Mouse (Mus musculus): ENCODE data around the gene Bnc2. TPM values are rescaled to one million over a fixed set of nuclear protein-coding genes. Genes with fewer than 3 reads are reported as not detected.
A peak's percentile ranks its signal among the peaks of the same experiment; 100 is the strongest.

Gene Bnc2
- polyA plus RNA-seq, 1 experiment, result 4.5 TPM

- TF ChIP-seq FOSL1 (IDR thresholded peaks at IDR 0.05; ENCODE audit: insufficient read depth, low read length, poor library complexity, severe bottlenecking), result no peak
- peak; percentile 72 for TF ChIP-seq MYOD1 (IDR thresholded peaks at IDR 0.05; ENCODE audit: control insufficient read depth, insufficient read length, low read depth)
- TF ChIP-seq MAX (IDR thresholded peaks at IDR 0.05), result peak; percentile 31
- peak; percentile 72 for TF ChIP-seq USF1 (IDR thresholded peaks at IDR 0.05; ENCODE audit: low read depth)
- TF ChIP-seq CEBPB (IDR thresholded peaks at IDR 0.05; ENCODE audit: low read depth), result no peak
- TF ChIP-seq CTCF (IDR thresholded peaks at IDR 0.05; ENCODE audit: control insufficient read depth, insufficient read depth, insufficient read length), result no peak
- TF ChIP-seq MYOG (IDR thresholded peaks at IDR 0.05; ENCODE audit: control insufficient read depth, extremely low read depth, insufficient read length), result no peak
- no peak overlapping the region for H3K4me3 ChIP-seq (ENCODE audit: insufficient read depth, poor library complexity, severe bottlenecking)
- H3K79me2 ChIP-seq (ENCODE audit: control insufficient read depth, insufficient read depth), result no peaks in the 10 kb centered on the region
- H3K79me3 ChIP-seq (ENCODE audit: low read depth), result no peaks in the 10 kb centered on the region
- H3ac ChIP-seq (ENCODE audit: control insufficient read depth, insufficient read length, low read depth), result no peak overlapping the region
- H3K36me3 ChIP-seq (ENCODE audit: control insufficient read depth, insufficient read depth), result no peaks in the 10 kb centered on the region
- no peaks in the 10 kb centered on the region for H3K27me3 ChIP-seq (ENCODE audit: control insufficient read depth, insufficient read depth, insufficient read length)
Observed at GRCm38 (mm10) chr4:84457512-84458217, 217.4 kb downstream of the Bnc2 start.

- Histone ChIP-seq H3ac (ENCODE audit: control insufficient read depth, insufficient read length, low read depth) (no peak overlapping the region), H3K27me3 (ENCODE audit: control insufficient read depth, insufficient read depth, insufficient read length) (no peaks in the 10 kb centered on the region), H3K79me2 (ENCODE audit: control insufficient read depth, insufficient read depth) (no peaks in the 10 kb centered on the region), H3K4me3 (ENCODE audit: insufficient read depth, poor library complexity, severe bottlenecking) (no peak overlapping the region), H3K36me3 (ENCODE audit: control insufficient read depth, insufficient read depth) (no peaks in the 10 kb centered on the region), H3K79me3 (ENCODE audit: low read depth) (no peaks in the 10 kb centered on the region)
- TF ChIP-seq MYOG (IDR thresholded peaks at IDR 0.05; ENCODE audit: control insufficient read depth, extremely low read depth, insufficient read length) (no peak), CTCF (IDR thresholded peaks at IDR 0.05; ENCODE audit: control insufficient read depth, insufficient read depth, insufficient read length) (no peak), FOSL1 (IDR thresholded peaks at IDR 0.05; ENCODE audit: insufficient read depth, low read length, poor library complexity, severe bottlenecking) (no peak), MAX (IDR thresholded peaks at IDR 0.05) (no peak), USF1 (IDR thresholded peaks at IDR 0.05; ENCODE audit: low read depth) (no peak), CEBPB (IDR thresholded peaks at IDR 0.05; ENCODE audit: low read depth) (no peak), MYOD1 (IDR thresholded peaks at IDR 0.05; ENCODE audit: control insufficient read depth, insufficient read length, low read depth) (no peak)
Observed at GRCm38 (mm10) chr4:84456853-84457249, 218.2 kb downstream of the Bnc2 start.

GRCm38 (mm10) chr4:84456198-84456852 lies 218.8 kb downstream of the Bnc2 start:
- Histone ChIP-seq H3ac (ENCODE audit: control insufficient read depth, insufficient read length, low read depth) (no peak overlapping the region), H3K79me2 (ENCODE audit: control insufficient read depth, insufficient read depth) (no peaks in the 10 kb centered on the region), H3K27me3 (ENCODE audit: control insufficient read depth, insufficient read depth, insufficient read length) (no peaks in the 10 kb centered on the region), H3K4me3 (ENCODE audit: insufficient read depth, poor library complexity, severe bottlenecking) (no peak overlapping the region), H3K79me3 (ENCODE audit: low read depth) (no peaks in the 10 kb centered on the region), H3K36me3 (ENCODE audit: control insufficient read depth, insufficient read depth) (no peaks in the 10 kb centered on the region)
- TF ChIP-seq FOSL1 (IDR thresholded peaks at IDR 0.05; ENCODE audit: insufficient read depth, low read length, poor library complexity, severe bottlenecking) (no peak), USF1 (IDR thresholded peaks at IDR 0.05; ENCODE audit: low read depth) (no peak), MAX (IDR thresholded peaks at IDR 0.05) (no peak), CEBPB (IDR thresholded peaks at IDR 0.05; ENCODE audit: low read depth) (no peak), MYOD1 (IDR thresholded peaks at IDR 0.05; ENCODE audit: control insufficient read depth, insufficient read length, low read depth) (no peak), MYOG (IDR thresholded peaks at IDR 0.05; ENCODE audit: control insufficient read depth, extremely low read depth, insufficient read length) (no peak), CTCF (IDR thresholded peaks at IDR 0.05; ENCODE audit: control insufficient read depth, insufficient read depth, insufficient read length) (no peak)

DNA sequence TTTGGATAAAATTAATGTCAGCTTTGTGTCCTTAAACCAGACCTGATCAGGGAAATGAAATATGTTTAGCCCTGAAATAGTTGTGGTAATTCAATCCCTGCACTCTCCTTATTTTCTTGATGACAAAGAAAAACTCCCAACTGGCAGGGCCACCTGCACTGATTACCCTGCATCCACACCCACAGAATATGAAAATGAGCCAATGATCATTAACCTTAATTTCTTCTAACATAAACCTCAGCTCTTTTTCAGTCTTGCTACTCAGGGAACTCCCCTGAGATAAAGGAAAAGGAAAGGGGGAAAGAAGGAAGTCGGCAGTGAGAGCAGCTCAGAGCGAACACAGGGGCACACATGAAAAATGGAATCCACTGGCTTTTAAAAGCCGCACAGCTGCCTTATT lies 220.6 kb downstream of the Bnc2 start:
- TF ChIP-seq USF1 (IDR thresholded peaks at IDR 0.05; ENCODE audit: low read depth) (no peak), CEBPB (IDR thresholded peaks at IDR 0.05; ENCODE audit: low read depth) (no peak), FOSL1 (IDR thresholded peaks at IDR 0.05; ENCODE audit: insufficient read depth, low read length, poor library complexity, severe bottlenecking) (no peak), MYOD1 (IDR thresholded peaks at IDR 0.05; ENCODE audit: control insufficient read depth, insufficient read length, low read depth) (no peak), MYOG (IDR thresholded peaks at IDR 0.05; ENCODE audit: control insufficient read depth, extremely low read depth, insufficient read length) (no peak), CTCF (IDR thresholded peaks at IDR 0.05; ENCODE audit: control insufficient read depth, insufficient read depth, insufficient read length) (no peak), MAX (IDR thresholded peaks at IDR 0.05) (no peak)
- H3K27me3 ChIP-seq (ENCODE audit: control insufficient read depth, insufficient read depth, insufficient read length), result no peaks in the 10 kb centered on the region

DNA sequence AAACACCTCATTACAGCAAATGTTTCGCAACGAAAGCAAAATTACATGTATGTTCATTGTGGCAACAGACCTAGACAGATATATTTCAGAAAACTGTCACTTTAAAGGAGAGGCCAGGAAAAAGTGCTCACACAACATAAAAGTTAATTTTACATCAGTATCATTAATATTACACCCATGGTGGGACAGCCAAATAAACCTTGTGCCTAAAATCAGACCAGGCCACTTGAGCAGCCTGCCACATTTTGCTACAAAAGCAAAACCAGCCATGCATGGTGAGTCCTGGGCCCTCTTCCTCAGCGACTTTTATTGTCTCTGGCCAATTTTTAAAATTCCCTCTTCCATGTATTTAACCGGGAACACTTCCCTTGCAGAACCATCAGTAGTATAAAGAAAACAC lies 221.5 kb downstream of the Bnc2 start:
- Histone ChIP-seq H3K79me3 (ENCODE audit: low read depth) (no peaks in the 10 kb centered on the region), H3K4me3 (ENCODE audit: insufficient read depth, poor library complexity, severe bottlenecking) (no peak overlapping the region), H3K79me2 (ENCODE audit: control insufficient read depth, insufficient read depth) (no peaks in the 10 kb centered on the region), H3ac (ENCODE audit: control insufficient read depth, insufficient read length, low read depth) (no peak overlapping the region), H3K27me3 (ENCODE audit: control insufficient read depth, insufficient read depth, insufficient read length) (no peaks in the 10 kb centered on the region), H3K36me3 (ENCODE audit: control insufficient read depth, insufficient read depth) (no peaks in the 10 kb centered on the region)
- TF ChIP-seq FOSL1 (IDR thresholded peaks at IDR 0.05; ENCODE audit: insufficient read depth, low read length, poor library complexity, severe bottlenecking), result no peak
- no peak for TF ChIP-seq CTCF (IDR thresholded peaks at IDR 0.05; ENCODE audit: control insufficient read depth, insufficient read depth, insufficient read length)
- no peak for TF ChIP-seq MYOD1 (IDR thresholded peaks at IDR 0.05; ENCODE audit: control insufficient read depth, insufficient read length, low read depth)
- no peak for TF ChIP-seq USF1 (IDR thresholded peaks at IDR 0.05; ENCODE audit: low read depth)
- TF ChIP-seq MAX (IDR thresholded peaks at IDR 0.05), result no peak
- TF ChIP-seq MYOG (IDR thresholded peaks at IDR 0.05; ENCODE audit: control insufficient read depth, extremely low read depth, insufficient read length), result no peak
- TF ChIP-seq CEBPB (IDR thresholded peaks at IDR 0.05; ENCODE audit: low read depth), result no peak

More for the DNA sequence above, 220.6 kb downstream of the Bnc2 start:
- no peak overlapping the region for H3K4me3 ChIP-seq (ENCODE audit: insufficient read depth, poor library complexity, severe bottlenecking)
- no peaks in the 10 kb centered on the region for H3K79me2 ChIP-seq (ENCODE audit: control insufficient read depth, insufficient read depth)
- no peak overlapping the region for H3ac ChIP-seq (ENCODE audit: control insufficient read depth, insufficient read length, low read depth)
- H3K79me3 ChIP-seq (ENCODE audit: low read depth), result no peaks in the 10 kb centered on the region
- no peaks in the 10 kb centered on the region for H3K36me3 ChIP-seq (ENCODE audit: control insufficient read depth, insufficient read depth)
